Mouse (Mus musculus): ENCODE data around the gene Gm9767.

The Gm9767 gene

DNA sequence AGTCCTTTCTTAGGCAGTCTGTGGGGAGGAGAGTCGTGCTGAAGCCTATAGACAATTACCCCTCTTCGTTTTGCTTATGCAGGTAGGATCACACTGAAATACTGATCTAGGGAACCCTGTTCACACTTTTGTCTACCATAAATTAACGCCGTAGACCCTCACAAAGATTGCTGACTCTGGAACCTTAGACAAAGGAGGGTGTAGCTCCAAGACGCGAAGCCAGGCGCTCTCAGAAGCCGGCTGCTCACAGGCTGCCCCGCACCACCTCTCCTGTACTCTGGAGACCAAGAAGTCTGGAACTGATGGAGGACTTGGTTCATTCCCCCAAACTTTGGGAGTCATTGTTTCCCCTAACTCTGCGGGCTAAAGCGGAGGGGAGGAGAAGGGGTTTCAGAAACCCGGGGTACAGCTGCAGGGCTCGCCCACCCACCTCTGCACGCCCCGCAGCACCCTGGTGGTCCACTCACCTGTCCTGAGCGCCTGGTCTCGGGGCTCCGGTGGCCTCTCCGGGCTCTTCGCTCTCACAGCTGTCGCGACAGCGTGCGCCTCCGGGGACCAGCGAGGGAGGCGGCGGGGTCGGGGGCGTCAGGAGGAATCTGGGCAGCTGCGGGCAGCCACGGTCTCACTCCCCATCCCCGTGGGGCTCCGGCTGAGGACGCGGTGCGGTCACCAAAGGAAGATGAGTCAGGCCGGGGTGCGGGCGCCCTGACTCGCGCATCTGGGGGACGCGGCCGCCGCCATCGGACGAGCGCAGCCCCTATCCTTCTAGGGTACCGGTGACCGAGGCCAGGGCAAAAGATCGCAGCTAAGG is at the start of gene Gm9767:
Gene Gm9767 (plus strand): TSS at position 585 of the 811 bp plus-strand sequence.
- DNase-seq = peak; percentile 46

DNA sequence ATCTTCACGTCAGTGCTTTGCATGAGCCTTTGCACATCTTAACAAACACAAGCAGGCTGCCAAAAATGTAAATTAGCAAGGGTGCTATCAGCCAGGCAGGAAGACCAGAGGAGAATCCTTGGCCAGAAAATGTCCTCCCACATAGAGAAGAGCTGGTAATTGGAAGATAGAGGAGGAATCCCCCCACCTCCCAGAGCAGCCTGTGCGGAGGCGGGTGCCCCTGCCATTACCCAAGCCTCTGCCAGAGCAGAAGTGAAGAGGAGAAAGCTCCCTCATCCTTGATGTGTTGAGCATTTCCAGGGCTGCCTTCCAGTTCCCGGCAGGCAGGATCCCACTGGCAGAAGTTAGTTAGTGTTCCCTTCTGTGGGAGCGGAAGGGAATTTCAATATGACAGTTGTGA is 43.1 kb upstream of the Gm9767 start:
- DNase-seq = peak; percentile 11

DNA sequence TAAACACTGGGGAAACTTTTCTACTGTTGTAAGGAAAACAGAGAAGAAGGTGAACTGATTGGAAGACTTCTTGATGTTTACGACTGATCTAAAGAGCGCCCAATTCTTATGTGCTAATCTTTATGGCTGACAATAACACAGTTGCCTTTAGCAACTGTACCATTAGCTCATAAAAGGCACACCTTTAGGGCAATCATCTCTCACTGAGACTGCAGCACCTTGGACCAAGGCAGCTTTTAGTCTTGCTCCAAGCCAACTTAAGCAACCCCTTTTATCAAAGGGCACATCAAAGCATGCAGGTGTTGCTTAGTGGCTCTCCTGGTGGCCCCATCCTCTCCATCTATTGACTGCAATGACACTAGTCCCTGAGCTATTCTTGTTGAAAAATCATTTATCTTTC is 26.9 kb upstream of the Gm9767 start:
- no peak for DNase-seq

DNA sequence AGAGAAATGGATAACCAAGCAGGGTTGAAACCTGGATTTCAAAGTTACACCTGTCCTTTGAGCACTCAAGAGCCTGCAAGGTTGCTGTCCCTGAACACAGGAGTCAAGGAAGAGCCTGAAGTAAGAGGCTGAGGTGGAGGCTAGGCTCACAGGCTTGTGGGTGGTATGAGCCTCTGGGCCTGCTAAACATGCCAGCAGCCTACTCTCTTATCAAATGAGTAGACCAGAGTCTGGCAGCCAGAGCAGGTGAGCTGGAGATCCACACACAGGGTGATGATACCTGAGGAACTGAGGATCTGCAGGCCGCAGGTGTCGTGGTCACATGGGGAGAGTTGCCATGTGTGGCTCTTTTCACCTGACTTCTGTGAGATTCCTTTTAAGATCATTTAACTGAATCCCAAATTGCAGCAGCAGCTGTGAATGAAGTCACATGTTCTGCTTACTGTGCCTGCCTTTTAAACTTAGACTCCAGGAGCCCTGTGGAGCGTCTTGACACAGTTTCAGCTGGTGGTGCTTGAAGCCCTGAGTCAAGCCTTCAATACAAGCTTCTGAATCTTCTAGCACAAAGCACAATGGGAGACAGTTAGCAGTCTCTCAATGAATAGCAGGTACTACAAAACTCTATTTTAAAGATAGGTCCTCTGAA is 18.3 kb upstream of the Gm9767 start:
- no peak for DNase-seq

DNA sequence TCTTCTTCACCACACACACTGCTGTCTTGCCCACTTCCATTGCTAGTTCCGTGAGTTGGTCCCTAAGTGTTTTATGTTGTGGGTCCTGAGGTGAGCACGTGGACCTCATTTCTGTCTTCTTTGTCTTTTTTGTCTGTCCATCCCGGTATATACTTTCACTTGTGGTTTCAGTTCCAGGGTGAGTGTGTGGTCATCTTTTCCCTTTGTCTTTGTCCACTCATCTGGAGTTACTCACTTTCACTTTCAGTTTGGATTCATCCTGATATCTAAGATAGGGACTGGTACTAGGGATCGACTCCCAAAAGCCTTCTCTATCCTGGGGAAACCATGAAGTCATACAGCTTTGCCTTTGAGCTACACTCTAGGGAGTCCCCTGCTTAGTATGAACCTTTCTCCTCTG is 15.0 kb upstream of the Gm9767 start:
- no peak for DNase-seq

DNA sequence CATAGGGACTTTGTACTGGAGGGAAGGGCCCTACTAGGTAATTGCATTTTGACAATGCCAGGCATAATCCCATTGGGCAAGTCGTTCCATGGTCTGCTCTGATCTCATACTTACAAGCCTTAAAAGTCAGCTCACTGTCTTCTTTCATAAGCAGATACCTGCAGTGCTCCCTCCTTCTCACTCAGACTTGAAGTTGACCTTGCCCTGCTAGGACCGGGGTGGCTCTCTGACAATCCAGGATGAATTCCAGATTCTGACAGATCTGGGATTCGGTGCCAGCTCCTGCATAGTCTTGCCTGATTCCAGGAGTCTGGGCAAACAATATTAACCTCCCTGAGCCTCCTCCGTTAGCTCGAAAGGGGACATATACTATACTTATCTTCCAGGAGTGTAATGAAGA is 6.1 kb upstream of the Gm9767 start:
- DNase-seq = no peak

DNA sequence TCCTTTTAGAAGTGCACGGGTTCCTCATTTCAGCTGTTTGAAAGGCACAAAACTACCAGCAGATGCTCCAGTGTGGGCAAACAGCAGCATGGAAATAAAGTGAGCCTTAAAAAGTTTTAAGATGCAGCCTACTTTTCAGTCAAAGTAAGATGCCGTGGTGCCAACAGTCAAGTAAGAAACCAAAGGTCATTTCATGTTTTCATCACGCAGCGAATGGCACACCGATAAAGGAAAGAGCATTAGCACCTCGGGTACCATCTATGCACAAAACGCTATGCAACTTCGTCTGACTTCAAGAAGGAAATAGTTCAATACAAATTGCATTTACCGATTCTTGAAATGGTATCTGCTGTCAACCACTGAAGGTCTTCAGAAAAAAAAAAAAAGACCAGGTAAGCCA is 1.1 kb upstream of the Gm9767 start:
- DNase-seq = no peak

DNA sequence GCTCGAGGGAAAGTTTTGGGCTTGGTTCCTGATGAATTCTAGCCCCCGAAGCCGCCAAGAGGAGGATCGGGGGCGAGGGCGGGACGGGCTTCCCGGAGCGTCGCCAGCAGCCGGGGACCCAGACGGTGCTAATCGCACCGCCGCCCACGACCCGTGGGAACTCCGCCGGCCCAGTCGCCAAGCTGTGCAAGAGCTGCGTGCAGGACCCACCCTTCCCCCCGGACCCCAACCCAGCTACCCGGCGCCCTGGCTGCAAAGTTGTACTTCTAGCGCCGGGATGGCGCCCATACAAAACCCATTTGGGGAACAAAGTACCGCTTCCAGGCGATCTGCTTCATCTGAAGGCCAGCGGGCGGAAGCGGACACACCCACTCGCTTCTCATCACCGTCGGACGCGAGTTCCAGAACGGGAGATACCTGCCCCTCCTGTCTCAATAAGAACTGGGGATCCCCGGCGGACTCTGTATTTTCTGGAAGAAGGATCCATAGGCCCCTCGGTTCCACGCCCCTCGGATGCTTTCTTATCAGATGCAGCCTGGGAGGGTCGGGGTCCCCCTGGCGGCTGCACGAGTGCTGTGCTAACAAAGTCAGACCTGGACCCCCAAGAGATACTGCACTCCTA is 577 bp downstream of the Gm9767 start, which contains the start of gene Tmem200a:
Gene Tmem200a (minus strand): TSS at position 532 of the 622 bp plus-strand sequence.
- peak; percentile 85 for DNase-seq

DNA sequence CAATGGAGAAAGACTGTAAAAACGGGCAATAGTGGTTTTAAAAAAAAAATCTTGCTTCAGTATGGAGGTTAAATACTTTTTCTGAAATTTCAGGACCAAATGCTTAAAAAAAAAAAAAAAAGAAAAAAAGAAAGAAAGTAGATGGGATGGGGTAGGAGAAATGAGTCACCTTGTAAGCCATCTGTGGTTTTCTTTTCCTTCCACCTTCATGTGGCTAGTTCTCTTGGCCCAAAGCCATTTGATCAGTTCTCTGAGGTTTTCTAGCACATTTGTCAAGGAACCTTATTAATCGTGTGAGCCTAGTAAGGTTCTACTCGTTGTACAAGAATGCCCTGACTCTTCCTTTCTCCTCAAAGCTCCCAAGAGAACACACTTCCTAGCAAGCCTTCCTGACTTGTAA is 1.6 kb downstream of the Gm9767 start:
- DNase-seq = no peak

DNA sequence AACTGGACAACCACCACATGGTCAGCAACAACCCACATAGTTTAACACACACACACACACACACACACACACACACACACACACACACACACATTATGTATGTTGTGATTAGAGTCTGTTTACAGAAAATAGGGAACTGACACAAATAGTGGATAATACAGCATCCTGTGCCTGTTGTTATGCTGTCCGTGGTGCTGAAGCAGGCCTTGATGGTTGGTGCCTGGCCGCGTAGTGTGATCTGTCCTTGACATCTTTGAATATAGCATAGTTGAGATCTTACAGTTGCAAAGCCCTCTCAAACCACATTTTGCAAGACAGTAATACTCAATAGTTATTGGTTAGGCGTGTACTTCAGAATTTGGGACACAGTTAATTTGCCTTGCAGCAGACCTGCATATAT is 4.0 kb downstream of the Gm9767 start:
- DNase-seq = no peak

DNA sequence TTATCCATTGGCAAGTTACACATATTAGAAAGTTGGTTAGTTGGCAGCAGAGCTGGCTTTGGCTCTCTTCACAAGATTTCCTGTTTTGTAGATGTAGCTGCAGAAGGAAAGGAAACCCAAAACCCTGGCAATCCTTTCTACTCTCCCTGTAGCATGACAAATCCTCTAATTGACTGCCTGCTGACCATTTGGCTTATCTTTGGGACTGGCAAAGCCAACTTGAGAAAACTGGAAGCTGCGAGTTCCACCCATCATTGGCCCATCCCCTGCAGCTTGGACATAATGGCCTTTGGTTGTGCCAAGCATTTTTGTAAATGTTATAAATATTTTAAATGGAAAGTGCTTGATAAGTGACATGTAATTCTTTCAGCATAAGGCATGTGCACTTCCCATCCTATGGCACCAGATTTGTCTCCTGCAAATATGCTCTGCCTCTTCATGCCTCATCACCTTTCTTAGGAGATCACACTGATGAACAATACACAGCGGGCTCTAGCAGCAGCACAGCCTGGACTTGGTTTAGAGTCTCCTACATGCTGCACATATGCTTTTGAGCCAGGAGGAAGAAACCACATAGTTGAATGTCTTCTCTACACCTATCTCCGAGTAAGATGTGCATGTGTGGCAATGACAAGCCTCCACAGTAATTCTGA is 25.4 kb downstream of the Gm9767 start:
- DNase-seq = no peak

DNA sequence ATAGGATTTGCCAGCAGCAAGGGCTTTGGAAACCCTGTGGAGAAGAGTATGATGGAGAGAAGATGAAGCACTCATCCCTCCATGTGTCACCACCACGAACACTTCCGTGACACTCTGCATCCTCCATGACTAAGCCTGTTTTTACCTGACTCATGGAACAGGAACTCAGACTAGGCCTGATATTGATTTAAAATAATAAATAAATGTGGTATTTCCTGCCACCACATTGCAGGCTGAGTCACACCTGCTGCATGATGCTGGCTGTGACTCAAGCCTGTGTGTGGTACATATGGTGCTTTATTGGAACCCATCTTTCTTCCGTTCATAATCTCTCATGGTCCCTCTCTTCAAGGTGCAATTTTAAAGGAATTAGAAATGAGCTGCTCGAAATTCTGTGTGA is 36.4 kb downstream of the Gm9767 start:
- no peak for DNase-seq

DNA sequence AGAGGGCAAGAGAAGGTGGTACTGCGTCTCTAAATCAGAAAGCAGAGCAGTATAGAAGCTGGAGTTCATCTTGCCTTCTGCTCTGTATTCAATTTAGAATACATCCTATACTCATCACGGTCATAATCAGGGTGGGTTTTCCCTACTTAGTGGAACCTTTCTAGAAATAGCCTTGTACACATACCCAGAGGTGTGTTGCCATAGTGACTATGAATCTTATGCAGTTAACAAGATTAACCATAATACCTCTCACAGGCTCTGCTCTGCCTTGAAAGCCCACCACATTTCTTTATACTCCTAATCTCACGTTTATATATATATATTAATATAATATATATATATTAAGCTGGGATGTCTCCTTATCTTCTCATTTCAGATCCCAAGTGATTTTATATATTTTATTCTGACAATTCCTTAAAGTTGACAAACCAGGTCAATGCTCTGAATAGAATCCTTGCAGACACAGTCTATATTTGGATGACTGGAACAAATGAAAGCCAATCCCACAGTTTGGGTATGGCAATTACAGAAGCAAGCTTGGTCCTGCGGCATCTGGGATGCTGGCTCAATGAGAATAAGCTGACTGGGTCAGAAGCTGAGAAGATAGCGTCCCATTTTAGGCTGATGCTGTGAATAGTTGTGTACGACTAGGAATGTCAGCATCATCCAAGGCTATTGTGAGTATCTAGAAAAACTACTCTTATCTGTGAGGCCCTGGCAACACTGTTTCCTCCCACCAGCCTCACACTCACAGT is 41.2 kb downstream of the Gm9767 start:
- no peak for DNase-seq

DNA sequence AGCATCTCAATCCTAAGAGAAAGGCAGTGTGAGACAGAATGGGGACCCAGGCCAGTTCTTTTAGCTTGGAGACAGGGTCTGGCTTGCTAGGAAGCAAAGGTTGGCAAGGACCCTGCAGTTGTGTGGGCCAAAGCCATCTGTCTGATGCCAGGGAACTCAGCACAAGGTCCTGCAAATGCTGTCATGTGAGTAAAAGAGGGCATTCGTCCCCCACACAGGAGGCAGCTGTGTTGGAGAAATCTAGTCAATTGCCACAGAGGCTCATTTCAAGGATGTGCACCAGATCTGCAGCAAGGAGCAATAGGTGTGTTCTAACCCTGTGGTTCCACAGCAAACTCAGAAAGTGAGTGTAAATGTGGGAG is 41.7 kb downstream of the Gm9767 start:
- no peak for DNase-seq

Data from right cerebral cortex, postnatal 4 days (tissue).